Mouse (Mus musculus): Measurements from ENCODE around the gene Mtap. TPM values are rescaled to one million over a fixed set of nuclear protein-coding genes. Genes with fewer than 3 reads are reported as not detected.

The Mtap gene
- polyA plus RNA-seq, 1 experiment from 2014 or later: 80.2 TPM

- no peaks in the 10 kb centered on the region for H3K36me3 ChIP-seq
- 95% methylated on average over 5 of the region's 5 CpGs for WGBS
Measured at GRCm38 (mm10) chr4:89120353-89120752, 16.6 kb upstream of the Mtap start.

DNA sequence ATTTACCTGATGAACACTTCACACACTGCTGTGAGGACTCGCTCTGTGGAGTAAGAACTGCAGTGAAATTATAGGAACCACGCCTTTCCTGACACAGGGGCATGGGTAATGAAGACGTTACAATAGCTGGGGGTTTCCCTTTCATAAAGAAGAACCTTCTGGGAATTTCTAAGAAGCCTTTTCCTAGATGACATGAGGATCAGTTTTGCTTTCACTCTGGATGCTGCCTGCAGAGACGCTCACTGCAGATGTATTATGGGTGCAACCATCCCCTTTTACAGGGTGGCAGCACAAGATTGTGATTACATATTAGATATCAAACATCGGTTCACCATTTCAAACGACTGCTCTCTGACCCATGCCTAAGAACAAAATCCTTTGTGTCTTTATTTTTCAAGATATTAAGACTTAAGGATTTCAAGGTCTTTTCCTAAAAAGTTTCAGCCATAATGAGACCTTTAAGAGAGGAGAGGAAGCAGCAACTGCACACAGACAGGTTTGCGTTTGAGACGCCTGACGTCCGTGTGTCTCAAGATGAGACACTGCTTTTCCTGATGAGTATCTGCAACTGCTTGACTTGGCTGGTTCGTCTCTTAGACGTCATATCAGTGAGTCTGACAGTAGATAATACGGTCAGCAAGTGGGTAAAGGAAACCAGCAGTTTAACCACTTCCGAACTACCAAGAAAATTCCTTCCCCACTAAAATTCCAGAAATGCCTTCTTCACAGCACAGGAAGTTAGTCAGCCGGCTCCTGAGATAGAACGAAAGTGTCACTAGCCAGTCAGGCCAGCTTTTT is 13.3 kb upstream of the Mtap start:
- 79% methylated on average over 16 of the region's 16 CpGs for WGBS
- DNase-seq (ENCODE audit: low spot score): no peak
- no peak overlapping the region for H3K27ac ChIP-seq
- no peaks in the 10 kb centered on the region for H3K36me3 ChIP-seq
- peaks cover 3% of the 10 kb centered on the region; the same call in 1 of the 2 replicates for H3K4me1 ChIP-seq (replicated peaks)
- H3K4me3 ChIP-seq: no peak overlapping the region
- H3K9me3 ChIP-seq: no peaks in the 10 kb centered on the region
- no peaks in the 10 kb centered on the region for H3K27me3 ChIP-seq (ENCODE audit: insufficient read depth, poor library complexity, severe bottlenecking)

More at GRCm38 (mm10) chr4:89120353-89120752, 16.6 kb upstream of the Mtap start:
- H3K27me3 ChIP-seq (ENCODE audit: insufficient read depth, poor library complexity, severe bottlenecking): no peaks in the 10 kb centered on the region
- H3K9me3 ChIP-seq: no peaks in the 10 kb centered on the region
- H3K4me3 ChIP-seq: no peak overlapping the region
- H3K27ac ChIP-seq: no peak overlapping the region
- no peak for DNase-seq (ENCODE audit: low spot score)
- H3K4me1 ChIP-seq (replicated peaks): no peaks in the 10 kb centered on the region

DNA sequence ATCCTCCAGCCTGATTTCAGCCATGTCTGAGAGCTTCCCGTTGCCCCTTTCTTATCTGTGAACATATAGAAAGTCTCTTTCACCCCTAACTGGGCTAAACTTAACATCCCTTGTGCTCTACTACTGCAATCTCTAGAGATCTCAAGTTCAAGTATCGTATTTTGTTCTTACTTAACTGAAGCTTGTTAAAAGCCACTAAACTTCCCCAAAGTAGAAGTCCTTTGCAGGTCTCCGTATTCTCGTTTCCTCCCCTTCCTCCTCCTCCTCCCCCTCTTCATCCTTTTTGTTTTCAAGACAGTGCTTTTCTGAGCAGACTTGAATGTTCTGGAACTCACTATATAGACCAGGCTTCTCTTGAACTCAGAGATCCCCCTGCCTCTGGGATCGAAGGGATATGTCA is 9.2 kb upstream of the Mtap start:
- no peaks in the 10 kb centered on the region for H3K27me3 ChIP-seq (ENCODE audit: insufficient read depth, poor library complexity, severe bottlenecking)
- H3K4me1 ChIP-seq (replicated peaks): peaks cover 3% of the 10 kb centered on the region; the same call in 1 of the 2 replicates
- H3K27ac ChIP-seq: no peak overlapping the region
- H3K36me3 ChIP-seq: no peaks in the 10 kb centered on the region
- WGBS: 59% methylated on average over 5 of the region's 5 CpGs
- DNase-seq (ENCODE audit: low spot score): no peak
- no peak overlapping the region for H3K4me3 ChIP-seq
- H3K9me3 ChIP-seq: no peaks in the 10 kb centered on the region

GRCm38 (mm10) chr4:89128080-89128936 is 8.6 kb upstream of the Mtap start:
- peaks cover 3% of the 10 kb centered on the region; the same call in 1 of the 2 replicates for H3K4me1 ChIP-seq (replicated peaks)
- DNase-seq (ENCODE audit: low spot score): peak; percentile 76
- WGBS: 34% methylated on average over 20 of the region's 20 CpGs
- no peaks in the 10 kb centered on the region for H3K27me3 ChIP-seq (ENCODE audit: insufficient read depth, poor library complexity, severe bottlenecking)
- no peaks in the 10 kb centered on the region for H3K36me3 ChIP-seq
- no peak overlapping the region for H3K4me3 ChIP-seq
- no peaks in the 10 kb centered on the region for H3K9me3 ChIP-seq
- H3K27ac ChIP-seq: no peak overlapping the region

GRCm38 (mm10) chr4:89128937-89129277 is 8.0 kb upstream of the Mtap start:
- peaks cover 3% of the 10 kb centered on the region; the same call in 1 of the 2 replicates for H3K4me1 ChIP-seq (replicated peaks)
- H3K27ac ChIP-seq: no peak overlapping the region
- 76% methylated on average over 5 of the region's 5 CpGs for WGBS
- H3K4me3 ChIP-seq: no peak overlapping the region
- no peaks in the 10 kb centered on the region for H3K36me3 ChIP-seq
- no peaks in the 10 kb centered on the region for H3K27me3 ChIP-seq (ENCODE audit: insufficient read depth, poor library complexity, severe bottlenecking)
- DNase-seq (ENCODE audit: low spot score): no peak
- H3K9me3 ChIP-seq: no peaks in the 10 kb centered on the region

- H3K27ac ChIP-seq: no peak overlapping the region
- WGBS: 7% methylated on average over 5 of the region's 5 CpGs
- H3K27me3 ChIP-seq (ENCODE audit: insufficient read depth, poor library complexity, severe bottlenecking): no peaks in the 10 kb centered on the region
- H3K36me3 ChIP-seq: no peaks in the 10 kb centered on the region
- DNase-seq (ENCODE audit: low spot score): peak; percentile 36
- H3K4me1 ChIP-seq (replicated peaks): peaks cover 3% of the 10 kb centered on the region; the same call in 1 of the 2 replicates
- no peaks in the 10 kb centered on the region for H3K9me3 ChIP-seq
- no peak overlapping the region for H3K4me3 ChIP-seq
Measured at GRCm38 (mm10) chr4:89129311-89129913, 7.5 kb upstream of the Mtap start.

DNA sequence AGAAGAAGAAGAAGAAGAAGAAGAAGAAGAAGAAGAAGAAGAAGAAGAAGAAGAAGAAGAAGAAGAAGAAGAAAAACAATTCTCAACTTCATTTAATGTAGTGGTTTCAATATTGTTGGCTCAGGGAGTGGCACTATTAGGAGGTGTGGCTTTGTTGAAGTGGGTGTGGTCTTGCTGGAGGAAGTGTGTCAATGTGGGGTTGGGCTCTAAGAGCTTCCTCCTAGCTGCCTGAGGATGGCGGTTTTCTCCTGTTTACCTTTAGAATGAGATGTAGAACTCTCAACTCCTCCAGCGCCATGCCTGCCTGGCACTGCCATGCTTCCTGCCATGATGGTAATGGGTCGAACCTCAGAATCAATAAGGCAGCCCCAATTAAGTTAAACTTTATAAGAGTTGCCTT is 5.1 kb upstream of the Mtap start:
- peaks cover 11% of the 10 kb centered on the region for H3K4me1 ChIP-seq (replicated peaks)
- DNase-seq (ENCODE audit: low spot score): no peak
- H3K27me3 ChIP-seq (ENCODE audit: insufficient read depth, poor library complexity, severe bottlenecking): no peaks in the 10 kb centered on the region
- no peak overlapping the region for H3K4me3 ChIP-seq
- H3K9me3 ChIP-seq: no peaks in the 10 kb centered on the region
- no peaks in the 10 kb centered on the region for H3K36me3 ChIP-seq
- no peak overlapping the region for H3K27ac ChIP-seq
- 80% methylated on average over 3 of the region's 3 CpGs for WGBS

DNA sequence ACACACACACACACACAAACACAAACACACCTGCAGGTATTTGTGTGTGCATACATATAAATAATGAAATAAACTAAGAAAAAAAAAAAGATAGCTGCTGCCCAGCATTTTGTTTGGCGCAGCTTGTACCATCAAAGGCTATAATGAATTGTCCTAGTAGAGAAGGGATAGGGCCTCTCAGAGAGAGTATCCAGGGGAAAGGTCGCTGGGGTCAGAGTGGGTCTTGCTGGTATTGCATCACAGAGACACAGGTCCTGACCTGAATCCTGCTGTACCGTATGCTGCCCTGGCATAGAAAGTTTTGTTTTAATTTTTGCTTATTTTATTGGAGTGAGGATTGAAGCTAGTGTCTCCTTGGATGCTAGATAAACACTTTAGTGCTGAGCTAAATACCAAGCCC is 566 bp upstream of the Mtap start:
- H3K27ac ChIP-seq: peak overlapping the region; percentile 96

DNA sequence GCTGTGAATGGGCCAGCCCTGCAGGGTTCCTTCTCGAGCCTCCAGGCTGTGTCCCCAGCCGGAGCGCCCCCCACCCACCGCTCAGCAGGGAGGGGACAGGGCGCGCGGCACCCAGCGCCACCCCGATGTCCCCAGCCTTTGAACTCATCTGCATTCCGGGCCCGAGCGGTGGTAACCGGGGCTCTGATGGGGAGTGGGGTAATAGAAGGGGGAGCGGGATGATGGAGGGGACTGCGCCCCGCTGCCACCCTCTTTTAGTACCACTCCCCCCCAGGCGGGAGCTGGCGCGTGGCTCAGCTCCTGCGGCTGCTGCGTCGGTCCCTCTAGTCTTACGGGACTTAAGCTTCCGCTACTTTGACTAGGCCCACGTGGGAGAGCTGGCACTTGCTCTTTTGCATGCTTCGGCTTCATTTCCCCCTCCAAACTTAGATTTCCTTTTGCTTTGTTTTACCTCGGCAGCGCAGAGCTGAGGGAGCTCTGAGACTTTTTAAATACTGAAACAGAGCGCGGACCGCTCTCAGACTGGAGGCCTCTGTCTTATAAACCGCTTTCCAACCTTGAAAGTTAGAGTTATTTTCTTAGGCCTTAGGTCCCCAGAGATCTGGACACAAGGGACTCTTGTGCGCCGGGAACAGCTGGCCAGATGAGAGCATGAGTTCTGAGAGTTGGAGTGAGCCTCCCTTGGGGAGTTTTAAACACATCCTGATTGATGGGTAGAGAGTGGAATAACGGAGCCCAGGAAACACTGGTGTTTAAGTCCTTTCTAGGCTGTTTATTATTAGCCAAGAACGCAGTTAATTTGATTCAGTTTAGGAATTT is 829 bp downstream of the Mtap start:
- no peaks in the 10 kb centered on the region for H3K9me3 ChIP-seq
- peak overlapping the region; percentile 94 for H3K4me3 ChIP-seq
- peaks cover 12% of the 10 kb centered on the region for H3K36me3 ChIP-seq
- H3K27ac ChIP-seq: peak overlapping the region; percentile 96
- H3K27me3 ChIP-seq (ENCODE audit: insufficient read depth, poor library complexity, severe bottlenecking): no peaks in the 10 kb centered on the region
- WGBS: under 1% methylated on average over 36 of the region's 36 CpGs
- peak; percentile 62 for DNase-seq (ENCODE audit: low spot score)
- H3K4me1 ChIP-seq (replicated peaks): peaks cover 40% of the 10 kb centered on the region

More for the DNA sequence above, 566 bp upstream of the Mtap start:
- 27% methylated on average over 3 of the region's 3 CpGs for WGBS
- peak overlapping the region; percentile 94 for H3K4me3 ChIP-seq
- no peaks in the 10 kb centered on the region for H3K9me3 ChIP-seq
- no peak for DNase-seq (ENCODE audit: low spot score)
- peaks cover 40% of the 10 kb centered on the region for H3K4me1 ChIP-seq (replicated peaks)
- H3K36me3 ChIP-seq: peaks cover 6% of the 10 kb centered on the region; the same call in 1 of the 2 replicates
- H3K27me3 ChIP-seq (ENCODE audit: insufficient read depth, poor library complexity, severe bottlenecking): no peaks in the 10 kb centered on the region

- DNase-seq (ENCODE audit: low spot score): peak; percentile 18
- Histone ChIP-seq H3K4me3 (peak overlapping the region; percentile 94), H3K4me1 (replicated peaks) (peaks cover 40% of the 10 kb centered on the region), H3K9me3 (no peaks in the 10 kb centered on the region), H3K27ac (peak overlapping the region; percentile 96), H3K27me3 (ENCODE audit: insufficient read depth, poor library complexity, severe bottlenecking) (no peaks in the 10 kb centered on the region), H3K36me3 (peaks cover 17% of the 10 kb centered on the region)
- 14% methylated on average over 4 of the region's 4 CpGs for WGBS
Measured at GRCm38 (mm10) chr4:89138361-89138651, 1.4 kb downstream of the Mtap start.

GRCm38 (mm10) chr4:89140832-89141231 is 3.9 kb downstream of the Mtap start:
- no peak for DNase-seq (ENCODE audit: low spot score)
- Histone ChIP-seq H3K36me3 (peaks cover 32% of the 10 kb centered on the region), H3K9me3 (no peaks in the 10 kb centered on the region), H3K4me1 (replicated peaks) (peaks cover 40% of the 10 kb centered on the region), H3K4me3 (no peak overlapping the region), H3K27me3 (ENCODE audit: insufficient read depth, poor library complexity, severe bottlenecking) (no peaks in the 10 kb centered on the region), H3K27ac (no peak overlapping the region)
- 83% methylated on average over 5 of the region's 5 CpGs for WGBS

DNA sequence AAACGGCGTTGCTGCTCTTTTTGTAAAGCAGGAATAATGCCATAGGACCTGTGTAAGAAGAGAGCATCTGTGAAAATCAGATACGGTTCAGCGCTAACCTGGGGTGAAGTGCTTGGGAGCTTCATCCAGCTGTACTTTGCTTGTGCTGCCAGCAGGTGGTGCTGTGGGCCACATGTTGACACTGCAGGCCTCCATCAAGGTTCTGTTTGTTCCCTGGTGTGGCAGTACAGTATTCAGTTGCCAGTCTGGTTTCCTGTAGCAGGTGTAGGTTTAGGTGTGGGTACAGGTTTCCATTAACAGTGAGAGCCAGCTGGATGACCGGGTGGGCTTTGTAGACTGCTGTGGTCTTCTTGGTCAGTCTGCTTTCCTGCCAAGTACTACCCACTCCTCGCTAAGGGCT is 8.5 kb downstream of the Mtap start:
- Histone ChIP-seq H3K4me1 (replicated peaks) (0 out of 2 replicates have a peak, but pooled peaks cover 3% of the 10 kb centered on the region), H3K27me3 (ENCODE audit: insufficient read depth, poor library complexity, severe bottlenecking) (no peaks in the 10 kb centered on the region), H3K4me3 (no peak overlapping the region), H3K27ac (no peak overlapping the region), H3K9me3 (no peaks in the 10 kb centered on the region), H3K36me3 (peaks cover 58% of the 10 kb centered on the region)
- 48% methylated on average over 6 of the region's 6 CpGs for WGBS
- DNase-seq (ENCODE audit: low spot score): peak; percentile 67

Measured in hindbrain, embryonic 10.5 days (tissue).